Mouse (Mus musculus) hindbrain, embryonic 13.5 days (tissue): Measurements from ENCODE around the gene Ppp1r36. TPM values are rescaled to one million over a fixed set of nuclear protein-coding genes. Genes with fewer than 3 reads are reported as not detected.

Source experiments
- ATAC-seq: fragments of 200-750 bp; cut with Nextera tagmentation; 2 replicates; pipeline ENCODE4 v1.8.0; 2017; ENCODE audit warnings: moderate TSS enrichment; ENCODE audit not compliant: low FRiP score
- H3K27ac ChIP-seq: fragments of 300-500 bp; sonication (generic); 2 replicates; pipeline ENCODE4 v1.5.1; 2015; ENCODE audit warnings: inconsistent platforms, mild to moderate bottlenecking, moderate library complexity
- H3K27me3 ChIP-seq: fragments of 300-500 bp; sonication (generic); 2 replicates; pipeline ENCODE4 v1.6.1; 2015; ENCODE audit warnings: mild to moderate bottlenecking, inconsistent platforms
- H3K36me3 ChIP-seq: fragments of 300-500 bp; sonication (generic); 2 replicates; pipeline ENCODE4 v1.6.1; 2015; ENCODE audit warnings: mild to moderate bottlenecking, inconsistent platforms
- H3K4me1 ChIP-seq: fragments of 300-500 bp; sonication (generic); replicated peaks from 2 replicates; pipeline ENCODE4 v1.6.1; 2015; ENCODE audit warnings: inconsistent platforms
- H3K4me2 ChIP-seq: fragments of 300-500 bp; sonication (generic); 2 replicates; pipeline ENCODE4 v1.6.1; 2015; ENCODE audit warnings: inconsistent platforms, mild to moderate bottlenecking, moderate library complexity
- H3K4me3 ChIP-seq: fragments of 300-500 bp; sonication (generic); 2 replicates; pipeline ENCODE4 v1.5.1; 2015; ENCODE audit warnings: mild to moderate bottlenecking, inconsistent platforms
- H3K9ac ChIP-seq: fragments of 300-500 bp; sonication (generic); 2 replicates; pipeline ENCODE4 v1.6.1; 2015; ENCODE audit warnings: mild to moderate bottlenecking, inconsistent platforms
- H3K9me3 ChIP-seq: fragments of 300-500 bp; sonication (generic); 2 replicates; pipeline ENCODE4 v1.6.1; 2016; ENCODE audit warnings: inconsistent platforms
- WGBS: fragments of 180-500 bp; shearing (Covaris S2); methylation state at CpG from one replicate; pipeline ENCODE4 v1.1.7; 2015; 5-methylcytosine and 5-hydroxymethylcytosine counted together
- polyA plus RNA-seq: library from polyadenylated mRNA; unstranded; fragments of >200 nt; fragmentation: Nextera tagmentation; extraction: Ambion mirVana; gene quantifications from 2 replicates; pipeline ENCODE4 v1.2.1, GENCODE M21; 2015

Ppp1r36 gene
- polyA plus RNA-seq = 0.84 and 2.2 TPM in 2 replicates

- Histone ChIP-seq H3K36me3 (no peaks in the 10 kb centered on the region), H3K4me2 (peak within 1 kb of the TSS; percentile 59), H3K27ac (no peak within 1 kb of the TSS), H3K9me3 (no peaks in the 10 kb centered on the region), H3K27me3 (peaks cover 31% of the 10 kb centered on the region), H3K9ac (peak within 1 kb of the TSS; percentile 60), H3K4me3 (peak within 1 kb of the TSS; percentile 38), H3K4me1 (peaks cover 7% of the 10 kb centered on the region)
- no peak for ATAC-seq
- 2% methylated on average over 37 of the region's 37 CpGs for WGBS
These were observed at the start of gene Ppp1r36 for GRCm38 (mm10) chr12:76417433-76417854. Ppp1r36 (plus strand) TSS chr12:76417538.

DNA sequence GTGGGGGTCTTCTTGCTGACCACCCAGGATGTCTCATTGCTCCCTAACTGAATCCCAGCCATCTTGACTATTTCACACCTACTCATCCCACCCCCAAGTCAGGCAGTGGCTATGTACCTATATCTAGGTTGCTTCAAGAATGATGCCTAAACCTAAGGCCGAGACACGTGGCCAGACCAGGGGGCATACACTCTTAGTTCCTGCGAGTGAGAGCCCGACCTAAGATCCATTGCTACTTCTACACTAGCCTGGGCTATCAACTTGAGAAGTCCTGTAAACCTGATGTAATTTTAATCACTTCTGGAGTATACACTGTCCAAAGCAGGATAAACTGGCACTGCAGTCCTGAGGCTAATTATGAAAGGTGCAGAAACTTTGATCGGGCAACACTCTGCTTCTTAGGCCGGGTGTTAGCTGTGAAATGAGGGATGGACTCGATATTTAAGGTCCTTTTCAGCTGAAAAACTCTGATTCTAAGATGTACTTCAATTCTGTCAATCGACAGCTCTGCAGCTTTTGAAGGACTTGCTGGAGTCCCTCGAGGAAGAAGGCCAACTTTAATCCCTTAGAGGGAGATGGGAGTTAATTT lies 49.0 kb upstream of the Ppp1r36 start:
- Histone ChIP-seq H3K27me3 (no peaks in the 10 kb centered on the region), H3K9ac (peak overlapping the region; percentile 97), H3K4me3 (peak overlapping the region; percentile 90), H3K4me1 (peaks cover 39% of the 10 kb centered on the region), H3K9me3 (no peaks in the 10 kb centered on the region), H3K27ac (peak overlapping the region; percentile 98), H3K36me3 (no peaks in the 10 kb centered on the region), H3K4me2 (peak overlapping the region; percentile 84)
- ATAC-seq = no peak
- WGBS = 9% methylated on average over 9 of the region's 9 CpGs

DNA sequence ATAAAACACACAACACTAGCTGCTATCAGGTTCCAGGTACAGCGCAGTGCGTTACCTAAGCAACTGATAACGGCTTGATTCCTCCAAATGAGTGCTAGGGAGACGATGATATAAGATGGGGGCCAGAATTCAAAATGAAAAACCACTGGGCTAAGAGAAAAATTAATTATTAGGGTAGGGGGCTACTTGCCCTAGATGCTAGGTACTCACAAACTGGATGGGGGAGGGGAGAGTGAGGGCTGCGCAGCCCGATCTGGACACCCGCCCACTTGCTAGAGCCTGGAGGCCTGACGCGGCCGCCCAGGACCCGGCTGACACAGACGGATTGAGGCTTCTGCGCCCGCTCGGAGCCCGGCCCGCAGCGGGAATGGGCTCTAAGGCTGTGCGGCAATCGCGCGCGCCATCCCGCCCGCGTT lies 48.5 kb upstream of the Ppp1r36 start:
- WGBS = under 1% methylated on average over 26 of the region's 26 CpGs
- H3K9ac ChIP-seq = peak overlapping the region; percentile 97
- ATAC-seq = peak; percentile 58
- peak overlapping the region; percentile 98 for H3K27ac ChIP-seq
- H3K27me3 ChIP-seq = no peaks in the 10 kb centered on the region
- no peaks in the 10 kb centered on the region for H3K36me3 ChIP-seq
- no peaks in the 10 kb centered on the region for H3K9me3 ChIP-seq
- H3K4me3 ChIP-seq = peak overlapping the region; percentile 90
- H3K4me1 ChIP-seq = peaks cover 39% of the 10 kb centered on the region
- peak overlapping the region; percentile 84 for H3K4me2 ChIP-seq

DNA sequence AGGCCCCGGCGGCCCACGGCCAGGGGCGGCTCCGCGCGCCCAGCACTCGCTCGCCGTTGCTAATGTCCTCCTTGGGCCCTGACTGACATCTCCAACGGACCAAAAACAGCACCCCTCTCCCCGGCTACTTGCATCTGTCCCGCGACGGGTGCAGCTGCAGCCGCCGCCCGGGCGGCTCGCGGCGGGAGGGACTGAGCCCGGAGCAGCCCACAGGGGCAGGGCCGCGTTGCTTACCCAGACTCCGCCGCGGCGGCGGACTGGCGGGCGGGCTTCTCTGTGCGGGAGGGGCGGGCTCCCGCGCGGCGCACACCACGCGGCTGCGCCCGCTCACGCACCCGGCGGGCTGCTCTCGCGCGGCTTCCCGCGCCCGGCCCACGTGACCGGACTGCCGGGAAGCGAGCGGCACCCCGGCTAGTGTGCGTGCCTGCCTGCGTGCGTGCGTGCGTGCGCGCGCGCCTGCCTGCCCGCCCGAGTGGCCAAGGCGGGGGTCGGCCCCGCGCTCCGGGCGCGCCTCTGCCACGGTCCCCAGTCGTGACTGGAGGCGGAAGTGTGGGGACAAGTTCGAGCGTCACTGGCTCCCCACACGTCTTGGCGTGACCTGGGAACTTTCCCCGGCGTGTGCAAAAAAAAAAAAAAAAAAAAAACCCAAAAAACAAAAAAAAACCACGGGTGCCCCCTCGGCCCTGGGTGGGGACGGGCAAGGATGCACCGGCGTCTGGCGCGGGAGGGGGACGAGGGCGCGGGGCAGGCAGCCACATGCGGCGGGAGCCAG lies 47.9 kb upstream of the Ppp1r36 start, which contains the start of gene Zbtb25:
Zbtb25 (minus strand) TSS at position 397 of the 772 bp plus-strand sequence.
- Histone ChIP-seq H3K4me2 (peak within 1 kb of the TSS; percentile 84), H3K4me1 (peaks cover 39% of the 10 kb centered on the region), H3K27me3 (no peaks in the 10 kb centered on the region), H3K9me3 (no peaks in the 10 kb centered on the region), H3K9ac (peak within 1 kb of the TSS; percentile 97), H3K27ac (peak within 1 kb of the TSS; percentile 98), H3K4me3 (peak within 1 kb of the TSS; percentile 90), H3K36me3 (no peaks in the 10 kb centered on the region)
- under 1% methylated on average over 96 of the region's 96 CpGs for WGBS
- peak; percentile 93 for ATAC-seq

DNA sequence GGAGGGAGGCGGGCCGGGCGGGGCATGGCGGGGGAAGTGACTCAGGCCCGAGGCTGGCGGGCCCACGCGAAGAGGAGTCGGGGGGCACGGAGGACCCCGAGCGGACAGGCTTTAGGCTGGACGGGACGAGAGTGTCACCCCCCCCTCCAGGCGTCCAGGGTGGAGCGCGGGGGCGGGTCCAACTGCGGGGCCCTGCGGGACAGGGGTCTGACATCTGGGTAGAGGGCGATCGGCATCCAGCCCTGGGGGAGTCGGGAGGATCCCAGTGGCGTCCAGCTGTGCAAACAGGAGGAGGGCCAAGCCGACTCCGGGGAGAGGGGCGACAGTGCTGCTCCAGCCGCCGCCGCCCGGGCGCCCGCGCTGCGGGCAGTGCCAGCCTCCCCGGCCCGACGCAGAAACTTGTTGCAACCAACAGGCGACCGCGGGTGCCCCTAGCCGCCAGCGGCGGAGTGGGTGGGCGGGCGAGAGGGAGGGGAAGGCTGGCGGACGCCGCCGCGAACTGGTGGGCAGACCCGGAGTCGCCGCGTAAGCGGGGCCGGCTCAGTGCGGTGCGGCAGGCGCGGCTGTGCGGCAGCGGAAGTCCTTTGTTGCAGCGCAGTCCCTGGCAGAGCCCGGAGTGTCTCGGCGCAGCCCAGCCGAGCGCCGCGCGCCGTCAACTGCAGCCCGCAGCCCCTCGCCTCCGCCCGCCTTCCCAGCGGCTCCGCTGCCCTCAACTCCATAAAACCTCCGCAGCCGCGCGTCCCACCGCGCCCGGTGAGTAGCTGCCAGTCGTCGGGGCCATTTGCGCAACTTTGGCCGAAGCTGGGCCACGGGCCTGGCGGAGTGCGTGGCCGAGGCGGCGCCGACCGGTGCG lies 47.1 kb upstream of the Ppp1r36 start, which contains the start of gene Zbtb1:
Zbtb1 (plus strand) TSS at position 289 of the 853 bp plus-strand sequence.
- WGBS = under 1% methylated on average over 93 of the region's 99 CpGs
- Histone ChIP-seq H3K9me3 (no peaks in the 10 kb centered on the region), H3K27ac (peak within 1 kb of the TSS; percentile 98), H3K4me2 (peak within 1 kb of the TSS; percentile 84), H3K36me3 (no peaks in the 10 kb centered on the region), H3K9ac (peak within 1 kb of the TSS; percentile 97), H3K27me3 (no peaks in the 10 kb centered on the region), H3K4me1 (peaks cover 39% of the 10 kb centered on the region), H3K4me3 (peak within 1 kb of the TSS; percentile 90)
- ATAC-seq = peak; percentile 61

DNA sequence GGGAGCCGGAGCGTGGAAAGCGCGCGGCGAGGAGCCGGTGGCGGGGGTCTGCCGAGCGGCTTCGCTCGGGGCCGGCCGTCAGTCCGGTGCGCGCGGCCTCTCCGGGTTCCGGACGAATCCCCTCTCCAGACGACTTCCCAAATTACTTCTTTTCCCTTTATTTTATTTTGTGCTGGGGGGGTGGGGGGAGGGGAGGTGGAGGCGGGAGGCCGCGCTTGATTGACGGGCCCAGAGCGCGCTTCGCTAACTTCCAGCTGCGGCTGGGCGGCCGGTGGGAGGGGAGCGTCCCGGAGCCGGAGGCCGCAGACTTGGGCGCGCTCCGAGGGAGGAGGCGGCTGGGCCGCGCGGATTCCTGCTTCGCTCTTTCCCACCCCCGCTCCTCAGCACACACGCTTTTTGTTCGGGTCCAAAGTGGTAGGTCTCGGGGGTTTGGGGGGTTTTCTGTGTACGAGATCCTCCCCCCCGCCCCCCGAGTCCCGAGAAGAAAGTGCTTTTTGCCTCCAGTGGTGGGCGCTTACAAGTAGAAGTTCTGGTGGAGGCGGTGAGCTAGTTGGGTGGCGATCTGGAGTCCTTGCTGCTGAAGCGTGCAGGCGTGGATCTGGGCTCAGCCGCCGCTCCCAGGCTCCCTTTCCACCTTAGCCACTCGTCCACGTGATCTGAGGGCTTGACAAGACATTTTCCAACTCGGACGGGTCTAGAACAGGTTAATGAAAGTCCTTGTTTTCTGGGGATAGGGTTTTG lies 46.3 kb upstream of the Ppp1r36 start:
- no peaks in the 10 kb centered on the region for H3K9me3 ChIP-seq
- peak; percentile 14; the same call in 1 of the 2 replicates for ATAC-seq
- H3K27ac ChIP-seq = peak overlapping the region; percentile 98
- peak overlapping the region; percentile 90 for H3K4me3 ChIP-seq
- H3K27me3 ChIP-seq = no peaks in the 10 kb centered on the region
- H3K4me1 ChIP-seq = peaks cover 39% of the 10 kb centered on the region
- peak overlapping the region; percentile 84 for H3K4me2 ChIP-seq
- 0% methylated on average over 50 of the region's 63 CpGs for WGBS
- peak overlapping the region; percentile 97 for H3K9ac ChIP-seq
- no peaks in the 10 kb centered on the region for H3K36me3 ChIP-seq

- ATAC-seq = no peak
- Histone ChIP-seq H3K9ac (no peak overlapping the region; the same call in 1 of the 2 replicates), H3K27ac (no peak overlapping the region), H3K9me3 (no peaks in the 10 kb centered on the region), H3K27me3 (no peaks in the 10 kb centered on the region), H3K4me2 (peak overlapping the region; percentile 84), H3K4me1 (peaks cover 36% of the 10 kb centered on the region), H3K36me3 (no peaks in the 10 kb centered on the region), H3K4me3 (peak overlapping the region; percentile 90)
- 46% methylated on average over 7 of the region's 7 CpGs for WGBS
These were observed 45.3 kb upstream of the Ppp1r36 start for GRCm38 (mm10) chr12:76372046-76372445.

DNA sequence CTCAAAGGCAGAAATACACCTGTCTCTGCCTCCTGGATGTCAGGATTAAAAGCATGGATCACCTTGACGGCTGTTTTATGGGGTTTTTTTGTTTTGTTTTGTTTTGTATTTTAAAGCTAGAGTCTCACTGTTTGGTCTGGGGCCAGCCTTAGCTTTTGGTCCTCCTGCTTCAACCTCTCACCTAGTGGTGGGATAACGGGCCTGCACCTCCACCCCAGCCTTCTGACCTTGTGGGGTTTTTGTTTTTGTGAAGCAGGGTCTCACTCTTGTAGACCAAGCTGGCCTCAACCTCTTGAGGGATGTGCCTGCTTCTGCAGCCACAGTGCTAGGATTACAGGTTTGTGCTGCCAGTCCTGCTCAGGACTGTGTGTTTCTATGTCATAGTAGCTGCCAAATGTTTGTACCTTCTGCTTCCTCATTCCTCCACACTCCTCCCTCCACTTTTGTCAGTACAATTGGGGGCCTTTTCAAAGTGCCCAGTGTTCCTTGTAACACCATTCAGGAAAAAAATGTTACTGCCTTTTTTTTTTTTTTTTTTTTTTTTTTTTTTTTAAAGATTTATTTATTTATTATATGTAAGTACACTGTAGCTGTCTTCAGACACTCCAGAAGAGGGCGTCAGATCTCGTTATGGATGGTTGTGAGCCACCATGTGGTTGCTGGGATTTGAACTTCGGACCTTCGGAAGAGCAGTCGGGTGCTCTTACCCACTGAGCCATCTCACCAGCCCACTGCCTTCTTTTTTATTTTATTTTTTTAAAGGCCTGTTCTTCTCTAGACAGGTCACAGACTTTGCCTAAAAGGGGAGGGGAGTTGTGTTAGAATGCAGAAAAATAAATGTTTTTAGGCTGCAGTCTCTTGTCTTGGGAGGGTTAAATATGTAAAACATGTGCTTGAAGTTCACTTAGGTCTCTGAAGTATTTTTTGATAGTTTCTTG lies 44.2 kb upstream of the Ppp1r36 start:
- H3K4me1 ChIP-seq = peaks cover 25% of the 10 kb centered on the region
- H3K4me3 ChIP-seq = no peak overlapping the region
- H3K4me2 ChIP-seq = no peak overlapping the region
- H3K27me3 ChIP-seq = no peaks in the 10 kb centered on the region
- no peaks in the 10 kb centered on the region for H3K36me3 ChIP-seq
- no peak for ATAC-seq
- no peaks in the 10 kb centered on the region for H3K9me3 ChIP-seq
- H3K27ac ChIP-seq = no peak overlapping the region
- WGBS = 76% methylated on average over 6 of the region's 7 CpGs
- no peak overlapping the region for H3K9ac ChIP-seq

DNA sequence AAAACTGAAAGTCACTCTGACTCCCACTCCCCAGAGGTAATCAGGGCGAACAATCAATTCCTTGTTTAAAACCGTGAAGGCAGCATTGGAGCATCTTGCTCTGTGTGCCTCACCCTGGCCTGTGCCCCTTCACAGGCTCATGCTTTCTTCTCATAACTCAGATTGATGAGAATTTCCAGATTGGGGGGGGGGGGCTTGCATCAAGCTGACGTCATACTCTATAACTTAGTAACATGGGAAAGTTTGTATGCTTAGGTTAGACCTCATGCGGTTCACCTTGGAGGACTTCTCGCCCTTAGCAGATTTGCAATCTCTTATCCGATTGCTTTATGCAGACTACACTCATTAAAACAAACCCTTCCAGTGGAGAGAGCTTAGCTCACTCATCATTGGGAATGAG lies 43.3 kb upstream of the Ppp1r36 start:
- no peaks in the 10 kb centered on the region for H3K27me3 ChIP-seq
- no peak for ATAC-seq
- no peak overlapping the region for H3K27ac ChIP-seq
- no peaks in the 10 kb centered on the region for H3K9me3 ChIP-seq
- 69% methylated on average over 6 of the region's 6 CpGs for WGBS
- no peak overlapping the region for H3K4me3 ChIP-seq
- no peaks in the 10 kb centered on the region for H3K36me3 ChIP-seq
- H3K4me2 ChIP-seq = no peak overlapping the region
- peaks cover 18% of the 10 kb centered on the region for H3K4me1 ChIP-seq
- H3K9ac ChIP-seq = no peak overlapping the region

DNA sequence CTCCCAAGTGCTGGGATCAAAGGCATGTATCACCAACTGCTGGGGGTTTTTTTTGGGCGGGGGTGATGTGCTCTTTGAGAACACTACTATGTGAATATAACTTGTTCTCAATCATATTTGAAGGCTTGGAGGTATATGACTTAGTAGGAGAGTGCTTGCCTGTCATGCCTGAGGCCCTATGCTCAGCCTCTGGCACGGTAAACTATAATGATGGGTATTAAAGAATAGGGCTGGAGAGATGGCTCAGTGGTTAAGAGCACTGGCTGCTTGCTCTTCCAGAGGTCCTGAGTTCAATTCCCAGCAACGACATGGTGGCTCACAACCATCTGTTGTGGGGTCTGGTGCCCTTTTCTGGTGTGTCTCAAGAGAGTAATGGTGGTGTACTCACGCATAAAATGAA lies 42.4 kb upstream of the Ppp1r36 start:
- Histone ChIP-seq H3K9ac (no peak overlapping the region), H3K9me3 (no peaks in the 10 kb centered on the region), H3K27ac (no peak overlapping the region), H3K4me3 (no peak overlapping the region), H3K4me2 (no peak overlapping the region), H3K27me3 (no peaks in the 10 kb centered on the region), H3K4me1 (peaks cover 18% of the 10 kb centered on the region), H3K36me3 (no peaks in the 10 kb centered on the region)
- ATAC-seq = no peak
- 81% methylated on average over 4 of the region's 4 CpGs for WGBS

- WGBS = 96% methylated on average over 3 of the region's 3 CpGs
- H3K4me2 ChIP-seq = no peak overlapping the region
- H3K27me3 ChIP-seq = no peaks in the 10 kb centered on the region
- no peak overlapping the region for H3K4me3 ChIP-seq
- H3K9ac ChIP-seq = no peak overlapping the region
- no peak for ATAC-seq
- H3K9me3 ChIP-seq = no peaks in the 10 kb centered on the region
- H3K4me1 ChIP-seq = peaks cover 18% of the 10 kb centered on the region
- no peak overlapping the region for H3K27ac ChIP-seq
- no peaks in the 10 kb centered on the region for H3K36me3 ChIP-seq
These were observed 41.8 kb upstream of the Ppp1r36 start for GRCm38 (mm10) chr12:76375506-76375905.
